Mouse (Mus musculus): ENCODE results near the gene Slc8a2.

Slc8a2 gene

DNA sequence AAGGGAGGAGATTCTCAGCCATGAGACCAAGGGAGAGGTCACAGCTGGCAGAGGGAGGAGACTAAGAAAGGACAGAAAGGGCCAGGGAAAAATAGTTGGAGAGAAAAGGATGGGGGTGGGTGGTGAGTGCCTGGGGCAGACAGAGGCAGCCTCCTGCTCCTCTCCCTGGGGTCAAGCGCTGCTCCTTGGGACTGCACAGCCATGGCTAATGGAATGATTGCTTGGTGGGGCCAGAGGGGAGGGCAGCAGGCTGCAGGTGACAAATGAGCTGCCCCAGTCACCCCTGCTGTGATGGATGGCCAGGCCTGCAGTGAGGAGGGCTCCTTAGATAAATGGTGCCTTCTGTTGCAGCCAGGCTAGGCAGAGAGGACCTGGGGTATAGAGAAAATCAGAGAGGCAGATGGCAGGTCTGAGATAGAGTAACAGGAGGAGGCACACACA, 42.5 kb downstream of the Slc8a2 start:
- peak; percentile 89 for DNase-seq (ENCODE audit: low spot score)

- peak; percentile 18 for DNase-seq (ENCODE audit: low spot score)
Observed at GRCm38 (mm10) chr7:16172586-16173140, 43.0 kb downstream of the Slc8a2 start.

DNA sequence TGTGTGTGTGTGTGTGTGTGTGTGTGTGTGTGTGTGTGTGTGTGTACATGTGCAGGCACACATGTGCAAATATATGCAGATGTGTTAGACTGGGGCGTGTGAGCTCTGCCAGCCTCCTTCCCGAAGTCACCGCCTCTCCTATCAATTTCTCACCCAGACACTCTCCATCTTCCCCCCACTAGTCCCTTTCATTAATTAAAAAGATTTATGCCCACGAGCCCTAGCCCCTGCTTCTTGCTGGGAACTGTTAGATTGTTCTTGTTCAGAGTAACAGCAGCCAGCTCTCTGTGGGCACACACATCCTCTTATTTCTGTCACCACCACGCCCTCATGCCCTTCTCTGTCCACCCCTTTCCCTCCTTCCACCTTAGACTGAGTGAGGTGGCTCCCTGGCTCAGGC, 43.5 kb downstream of the Slc8a2 start:
- DNase-seq (ENCODE audit: low spot score) = peak; percentile 36

GRCm38 (mm10) chr7:16174597-16175541, 45.2 kb downstream of the Slc8a2 start, which contains the start of gene Meis3:
TSS of gene Meis3 (plus strand) at chr7:16175090.
- peak; percentile 86 for DNase-seq (ENCODE audit: low spot score)

- no peak for DNase-seq (ENCODE audit: low spot score)
Observed at GRCm38 (mm10) chr7:16175542-16175931, 45.9 kb downstream of the Slc8a2 start.

DNA sequence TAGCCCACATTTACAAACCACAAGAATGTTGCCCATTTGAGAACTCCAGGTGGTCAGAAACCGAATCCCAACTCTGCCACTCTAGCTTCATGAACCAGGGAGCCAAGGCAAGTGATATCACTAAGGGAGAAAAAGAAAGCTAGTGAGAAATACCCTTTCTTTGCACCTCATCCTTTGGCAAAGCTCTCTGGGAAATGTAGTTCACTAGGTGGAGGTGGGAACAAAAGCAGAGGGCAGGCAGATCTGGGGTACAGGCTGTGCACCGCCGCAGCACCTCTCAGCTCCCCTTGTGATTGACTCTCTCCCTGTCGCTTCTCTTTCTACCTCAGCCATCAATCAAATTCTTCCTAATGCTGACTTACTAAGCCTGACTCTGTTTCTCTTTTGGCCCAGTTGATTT, 48.5 kb downstream of the Slc8a2 start:
- DNase-seq (ENCODE audit: low spot score) = no peak

DNA sequence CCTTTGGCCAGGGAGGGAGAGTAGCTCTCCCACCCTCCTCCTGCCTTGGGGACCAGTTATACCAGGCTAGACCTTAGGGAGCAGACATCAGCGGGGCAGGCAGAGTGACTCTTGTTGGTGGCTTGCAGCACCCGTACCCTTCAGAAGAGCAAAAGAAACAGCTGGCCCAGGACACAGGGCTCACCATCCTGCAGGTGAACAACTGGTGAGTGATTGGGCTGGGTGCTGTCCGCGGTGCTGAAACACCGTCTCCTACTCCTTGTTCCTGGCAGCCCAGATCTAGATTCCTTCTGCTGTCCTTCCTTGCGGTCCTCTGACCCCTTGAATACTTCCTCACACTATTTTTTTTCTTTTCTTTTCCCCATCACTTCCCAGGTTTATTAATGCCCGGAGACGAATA, 54.0 kb downstream of the Slc8a2 start:
- peak; percentile 76 for DNase-seq (ENCODE audit: low spot score)

- no peak for DNase-seq (ENCODE audit: low spot score)
Observed at GRCm38 (mm10) chr7:16187494-16187893, 57.9 kb downstream of the Slc8a2 start.

DNA sequence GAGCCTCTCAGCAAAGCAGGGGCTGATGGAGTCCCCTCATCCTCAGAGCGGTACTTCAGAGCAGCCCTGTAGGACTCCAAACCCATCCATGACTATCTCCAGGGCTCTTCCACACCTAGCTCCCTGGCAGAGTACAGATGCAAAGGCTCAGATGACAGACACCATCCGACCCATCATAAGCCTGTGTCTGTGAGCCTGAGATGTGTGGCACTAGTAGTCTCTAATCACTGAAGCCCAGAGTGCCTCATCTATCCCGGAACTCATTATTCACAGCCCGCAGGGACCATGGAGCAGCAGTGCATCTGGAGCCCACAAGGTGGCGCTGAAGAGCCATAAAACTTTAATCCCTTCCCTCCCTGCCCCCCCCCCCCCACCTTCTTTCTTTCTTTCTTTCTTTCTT, 62.7 kb downstream of the Slc8a2 start:
- DNase-seq (ENCODE audit: low spot score) = peak; percentile 84

DNA sequence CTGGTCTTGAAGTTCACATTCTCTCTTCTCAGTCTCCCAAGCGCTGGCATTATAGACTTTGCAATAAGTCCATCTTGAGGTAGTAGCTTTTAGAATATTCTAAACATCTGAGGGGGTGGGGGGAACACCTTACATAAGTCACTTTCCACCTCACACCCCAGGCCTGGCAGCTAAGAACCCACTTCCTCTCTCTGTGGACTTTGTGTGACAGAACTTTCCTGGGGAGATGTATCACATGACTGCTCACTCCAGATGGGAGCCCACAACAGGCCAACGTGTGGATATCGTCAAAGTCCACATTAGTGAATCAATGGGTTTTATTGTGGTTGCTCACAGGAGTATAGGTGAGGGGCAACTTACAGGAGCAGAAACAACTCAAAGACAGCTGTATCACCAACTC, 64.1 kb downstream of the Slc8a2 start:
- DNase-seq (ENCODE audit: low spot score) = no peak

GRCm38 (mm10) chr7:16196616-16197015, 67.0 kb downstream of the Slc8a2 start:
- no peak for DNase-seq (ENCODE audit: low spot score)

DNA sequence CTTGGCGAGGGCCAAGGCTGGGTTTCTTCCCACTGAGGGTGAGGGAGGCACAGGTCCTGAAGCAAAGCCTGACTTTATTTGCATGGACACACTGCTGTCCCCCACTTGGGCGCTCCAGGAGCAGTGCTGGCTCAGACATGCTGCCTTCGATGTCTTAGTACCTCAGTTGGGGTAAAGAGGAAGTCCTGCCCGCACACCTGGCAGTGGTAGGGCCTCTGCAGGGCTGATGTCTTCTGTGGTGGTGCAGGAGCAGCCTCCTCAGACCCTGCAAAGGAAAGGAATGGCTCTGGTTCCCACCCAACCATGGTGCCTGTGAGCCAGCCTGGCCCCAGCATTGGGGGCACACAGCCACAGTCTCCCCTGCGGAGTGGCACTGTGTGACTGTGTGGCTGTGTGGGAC, 67.5 kb downstream of the Slc8a2 start:
- no peak for DNase-seq (ENCODE audit: low spot score)

- no peak for DNase-seq (ENCODE audit: low spot score)
Observed at GRCm38 (mm10) chr7:16198540-16198939, 68.9 kb downstream of the Slc8a2 start.

DNA sequence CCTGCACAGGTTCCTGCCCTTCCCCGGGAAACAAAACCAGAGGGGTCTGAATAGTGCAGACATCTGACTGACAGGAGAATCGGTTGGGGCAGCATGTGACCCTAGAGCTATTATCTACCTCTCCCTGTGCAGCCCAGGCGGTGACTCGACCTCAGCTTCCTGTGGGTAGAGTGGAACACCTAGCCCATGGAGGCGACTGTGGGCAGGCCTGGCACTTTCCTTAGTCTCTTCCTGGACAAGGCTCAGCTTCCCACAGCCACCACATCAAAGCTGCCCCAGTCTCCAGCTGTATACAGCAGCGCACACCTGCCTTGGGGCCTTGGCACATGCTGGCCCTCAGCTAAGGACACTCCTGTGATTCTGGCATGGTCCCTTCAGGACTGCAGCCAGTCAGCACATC, 71.5 kb downstream of the Slc8a2 start:
- DNase-seq (ENCODE audit: low spot score) = no peak

GRCm38 (mm10) chr7:16202756-16203504, 73.3 kb downstream of the Slc8a2 start:
- DNase-seq (ENCODE audit: low spot score) = no peak

DNA sequence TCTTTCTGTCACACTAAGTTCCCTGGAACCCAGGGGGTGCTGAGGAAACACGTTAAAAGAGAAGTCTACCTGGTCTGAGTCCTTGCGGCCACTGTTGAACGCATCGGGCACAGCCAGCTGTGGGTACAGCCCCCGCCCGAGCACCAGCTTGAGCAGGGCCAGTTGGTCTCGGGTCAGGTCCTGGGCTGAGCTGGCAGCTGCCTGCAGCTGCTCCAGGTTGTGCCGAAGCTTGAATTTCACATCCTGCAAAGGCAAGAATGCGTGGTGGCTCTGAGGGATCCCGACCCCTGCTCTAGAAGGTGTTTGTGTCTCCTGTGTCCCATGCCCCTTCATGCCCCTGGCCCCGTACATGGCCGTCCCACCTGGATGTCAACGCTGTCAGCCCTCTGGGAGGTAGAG, 73.9 kb downstream of the Slc8a2 start:
- DNase-seq (ENCODE audit: low spot score) = no peak

DNA sequence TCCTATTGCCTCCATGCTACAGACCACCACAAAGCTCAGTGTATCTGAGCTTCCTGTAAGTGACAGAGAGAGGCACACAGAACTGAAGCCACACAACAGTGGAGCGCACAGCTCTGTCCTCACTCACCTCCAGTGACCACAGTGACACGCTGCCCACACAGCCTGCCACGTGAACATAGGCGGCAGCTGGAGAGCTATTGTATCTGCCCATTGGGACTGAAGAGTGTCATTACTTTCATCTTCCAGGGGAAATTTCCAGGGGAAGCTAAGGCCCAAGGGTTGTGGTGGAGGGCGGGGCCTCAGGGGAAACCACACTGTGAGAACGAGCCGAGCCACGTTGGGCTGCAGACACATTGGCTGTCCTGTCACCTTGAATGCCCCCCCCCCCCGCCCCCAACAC, 75.2 kb downstream of the Slc8a2 start:
- no peak for DNase-seq (ENCODE audit: low spot score)

GRCm38 (mm10) chr7:16207076-16207475, 77.5 kb downstream of the Slc8a2 start:
- DNase-seq (ENCODE audit: low spot score) = no peak

GRCm38 (mm10) chr7:16207496-16207895, 77.9 kb downstream of the Slc8a2 start:
- DNase-seq (ENCODE audit: low spot score) = no peak

DNA sequence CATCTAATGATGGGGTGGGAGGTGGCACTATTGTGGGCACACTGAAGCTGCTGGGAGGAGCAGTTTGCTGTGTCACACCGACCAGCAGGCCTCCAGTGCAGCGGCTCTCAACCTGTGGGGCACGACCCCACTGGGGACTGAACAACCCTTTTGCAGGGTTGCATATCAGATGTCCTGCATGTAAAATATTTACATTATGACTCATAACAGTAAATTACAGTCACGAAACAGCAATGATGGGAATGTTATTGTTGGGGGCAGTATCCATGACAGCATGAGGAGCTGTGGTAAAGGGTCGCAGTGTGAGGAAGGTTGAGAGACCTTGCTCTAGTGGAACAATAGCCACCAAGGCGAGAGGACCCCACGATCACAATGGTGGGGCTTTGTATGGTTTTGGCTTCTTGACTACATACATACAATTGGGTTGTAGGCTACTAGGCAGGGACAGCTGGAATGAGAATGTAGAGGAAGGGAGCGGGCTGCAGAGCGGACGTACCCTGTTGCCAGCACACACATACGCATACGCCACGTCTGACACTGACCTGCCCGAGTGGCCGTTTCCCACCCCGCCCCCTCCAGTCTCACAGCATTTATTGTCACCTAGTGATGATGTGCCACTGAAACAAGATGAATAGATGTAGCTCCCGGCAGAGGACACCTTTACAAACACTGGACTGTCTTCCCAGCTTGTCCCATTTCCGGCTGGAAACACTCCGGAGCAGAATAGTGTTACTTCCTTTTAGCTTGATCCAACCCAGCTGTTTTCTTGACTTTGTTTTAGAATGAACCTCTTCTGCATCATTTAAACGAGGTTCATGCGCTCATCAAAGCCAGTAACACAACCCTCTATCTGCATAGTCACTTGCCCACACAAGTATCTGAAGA, 79.4 kb downstream of the Slc8a2 start:
- DNase-seq (ENCODE audit: low spot score) = no peak
